Mouse (Mus musculus): ENCODE measurements at regions not wholly inside any gene's neighbourhood (a gene's known extent, or its start where the extent isn't known, plus 50 kb on each side); places are given as distances from the start of the nearest gene placed in this dataset.
"Not testable (repeated sequence)": the region's sequence is repeated elsewhere in the genome, so short reads cannot be mapped to it uniquely, and the experiment has no call there.

DNA sequence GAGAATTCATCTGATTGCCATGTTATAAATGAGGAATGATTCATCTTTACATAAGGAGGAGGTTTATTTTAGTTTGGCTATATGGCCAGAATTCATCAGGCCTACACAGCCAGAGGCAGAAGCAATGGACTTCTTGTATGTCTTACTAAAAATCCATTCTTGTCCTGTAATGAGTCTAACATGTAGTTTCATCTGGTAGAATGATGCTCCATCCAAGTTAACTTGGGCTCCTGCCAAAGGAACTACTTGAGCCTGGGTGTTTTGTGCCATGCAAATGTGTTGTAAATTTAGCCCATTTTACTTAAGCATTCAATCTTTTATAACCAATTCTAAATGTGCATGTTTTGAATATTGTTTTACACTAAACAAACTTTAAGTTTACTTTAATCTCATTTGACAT lies 462.9 kb upstream of the Pom121l12 start:
- no peak for TF ChIP-seq HCFC1 (IDR thresholded peaks at IDR 0.05; ENCODE audit: borderline replicate concordance, insufficient read depth, low read length)
- TF ChIP-seq CHD2 (IDR thresholded peaks at IDR 0.05; ENCODE audit: low read depth, low read length), result no peak
- no peak for TF ChIP-seq MAFK (IDR thresholded peaks at IDR 0.05; ENCODE audit: insufficient read depth, low read depth, low read length)
- TF ChIP-seq ZC3H11A (IDR thresholded peaks at IDR 0.05; ENCODE audit: borderline replicate concordance, low read depth, low read length), result no peak
- TF ChIP-seq ZNF384 (IDR thresholded peaks at IDR 0.05; ENCODE audit: low read depth, low read length), result no peak
- in situ Hi-C loops (cut with MboI; ENCODE audit: low sequenced_read_pairs in 2 of 2, unreplicated experiment in 2 of 2), result no loop called here
- H3K4me1 ChIP-seq (ENCODE audit: control insufficient read depth in 2 of 2, insufficient read depth in 2 of 2, low read length in 2 of 2, poor library complexity in 1 of 2), result no peaks in the 10 kb centered on the region
- H3K36me3 ChIP-seq (ENCODE audit: control insufficient read depth, insufficient read depth, low read length, poor library complexity, severe bottlenecking), result no peaks in the 10 kb centered on the region
- H3K27ac ChIP-seq (ENCODE audit: insufficient read depth, low read depth, low read length, poor library complexity, severe bottlenecking), result no peak overlapping the region
- H3K9me3 ChIP-seq (ENCODE audit: control insufficient read depth, insufficient read depth, low read depth, low read length), result no peaks in the 10 kb centered on the region
- DNase-seq (ENCODE audit: low read depth, low spot score), result no peak
- no peak overlapping the region for H3K4me3 ChIP-seq (ENCODE audit: insufficient read depth in 1 of 2, low read depth in 1 of 2, low read length in 2 of 2, poor library complexity in 1 of 2, severe bottlenecking in 1 of 2)
- no peak overlapping the region for H3K9ac ChIP-seq (ENCODE audit: insufficient read depth, low read depth, low read length, poor library complexity, severe bottlenecking)

DNA sequence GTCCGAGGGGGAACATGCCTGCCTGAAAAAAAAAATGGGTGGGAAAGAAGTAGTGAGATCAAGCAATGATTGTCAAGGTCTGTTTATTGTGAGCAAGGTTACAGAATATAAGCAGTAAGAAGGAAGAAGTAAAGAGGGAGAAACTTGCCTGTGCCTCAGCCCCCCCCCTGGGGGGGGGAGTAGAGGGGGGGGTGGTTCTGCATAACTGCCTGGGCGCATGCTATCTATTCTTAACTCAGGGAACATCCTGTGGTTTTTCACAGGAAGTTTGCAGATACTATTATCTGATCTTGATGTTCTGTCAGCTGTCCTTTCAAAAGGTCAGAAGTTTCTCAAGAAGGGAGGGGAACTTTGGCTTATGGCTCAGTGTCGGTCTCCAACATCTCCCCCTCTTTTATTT lies 456.7 kb upstream of the Pom121l12 start:
- H3K36me3 ChIP-seq (ENCODE audit: control insufficient read depth, insufficient read depth, low read length, poor library complexity, severe bottlenecking); H3K27ac ChIP-seq (ENCODE audit: insufficient read depth, low read depth, low read length, poor library complexity, severe bottlenecking); DNase-seq (ENCODE audit: low read depth, low spot score); H3K4me1 ChIP-seq (ENCODE audit: control insufficient read depth in 2 of 2, insufficient read depth in 2 of 2, low read length in 2 of 2, poor library complexity in 1 of 2); H3K9ac ChIP-seq (ENCODE audit: insufficient read depth, low read depth, low read length, poor library complexity, severe bottlenecking); in situ Hi-C loops (cut with MboI; ENCODE audit: low sequenced_read_pairs in 2 of 2, unreplicated experiment in 2 of 2); H3K9me3 ChIP-seq (ENCODE audit: control insufficient read depth, insufficient read depth, low read depth, low read length); H3K4me3 ChIP-seq (ENCODE audit: insufficient read depth in 1 of 2, low read depth in 1 of 2, low read length in 2 of 2, poor library complexity in 1 of 2, severe bottlenecking in 1 of 2): not testable (repeated sequence)

DNA sequence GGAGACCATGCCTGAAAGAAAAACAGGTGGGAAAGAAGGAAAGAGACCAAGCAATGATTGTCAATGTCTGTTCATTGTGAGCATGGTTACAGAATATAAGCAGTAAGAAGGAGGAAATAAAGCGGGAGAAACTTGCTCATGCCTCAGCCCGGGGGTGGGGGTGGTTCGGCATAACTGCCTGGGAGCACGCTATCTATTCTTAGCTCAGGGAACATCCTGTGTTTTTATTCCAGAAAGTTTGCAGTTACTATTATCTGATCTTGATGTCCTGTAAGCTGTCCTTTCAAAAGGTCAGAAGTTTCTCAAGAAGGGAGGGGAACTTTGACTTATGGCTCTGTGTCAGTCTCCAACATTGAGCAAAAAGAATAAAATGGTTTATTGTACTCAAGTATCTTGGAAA lies 451.4 kb upstream of the Pom121l12 start:
- no peak overlapping the region for H3K27ac ChIP-seq (ENCODE audit: insufficient read depth, low read depth, low read length, poor library complexity, severe bottlenecking)
- no peak overlapping the region for H3K4me3 ChIP-seq (ENCODE audit: insufficient read depth in 1 of 2, low read depth in 1 of 2, low read length in 2 of 2, poor library complexity in 1 of 2, severe bottlenecking in 1 of 2)
- no peak overlapping the region for H3K9ac ChIP-seq (ENCODE audit: insufficient read depth, low read depth, low read length, poor library complexity, severe bottlenecking)
- H3K4me1 ChIP-seq (ENCODE audit: control insufficient read depth in 2 of 2, insufficient read depth in 2 of 2, low read length in 2 of 2, poor library complexity in 1 of 2), result no peaks in the 10 kb centered on the region
- in situ Hi-C loops (cut with MboI; ENCODE audit: low sequenced_read_pairs in 2 of 2, unreplicated experiment in 2 of 2), result no loop called here
- no peaks in the 10 kb centered on the region for H3K36me3 ChIP-seq (ENCODE audit: control insufficient read depth, insufficient read depth, low read length, poor library complexity, severe bottlenecking)
- no peaks in the 10 kb centered on the region for H3K9me3 ChIP-seq (ENCODE audit: control insufficient read depth, insufficient read depth, low read depth, low read length)
- no peak for DNase-seq (ENCODE audit: low read depth, low spot score)
- no peak for TF ChIP-seq HCFC1 (IDR thresholded peaks at IDR 0.05; ENCODE audit: borderline replicate concordance, insufficient read depth, low read length)
- no peak for TF ChIP-seq MAFK (IDR thresholded peaks at IDR 0.05; ENCODE audit: insufficient read depth, low read depth, low read length)
- TF ChIP-seq CHD2 (IDR thresholded peaks at IDR 0.05; ENCODE audit: low read depth, low read length), result no peak
- no peak for TF ChIP-seq ZNF384 (IDR thresholded peaks at IDR 0.05; ENCODE audit: low read depth, low read length)
- TF ChIP-seq ZC3H11A (IDR thresholded peaks at IDR 0.05; ENCODE audit: borderline replicate concordance, low read depth, low read length), result no peak

DNA sequence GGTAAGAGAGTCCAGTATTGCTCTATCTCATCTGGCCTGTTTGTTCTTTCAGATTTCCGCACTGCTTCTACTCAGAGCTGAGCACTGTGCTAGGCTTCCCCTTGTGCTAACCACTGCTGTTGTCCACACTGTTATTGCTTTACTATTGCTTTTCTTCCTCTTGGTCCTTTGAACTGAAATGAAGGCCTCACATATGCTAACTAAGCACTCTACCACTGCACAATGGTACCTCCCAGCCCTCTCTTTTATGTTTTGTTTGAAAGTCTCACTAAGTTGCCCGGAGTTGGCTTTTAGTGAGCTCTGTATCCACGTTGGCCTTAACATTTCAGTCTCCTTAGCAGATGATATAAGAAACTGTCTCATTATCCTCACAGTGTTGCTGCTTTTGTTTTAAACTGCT lies 439.7 kb upstream of the Pom121l12 start:
- no peaks in the 10 kb centered on the region for H3K9me3 ChIP-seq (ENCODE audit: control insufficient read depth, insufficient read depth, low read depth, low read length)
- TF ChIP-seq CHD2 (IDR thresholded peaks at IDR 0.05; ENCODE audit: low read depth, low read length), result no peak
- TF ChIP-seq ZNF384 (IDR thresholded peaks at IDR 0.05; ENCODE audit: low read depth, low read length), result no peak
- no peak for TF ChIP-seq ZC3H11A (IDR thresholded peaks at IDR 0.05; ENCODE audit: borderline replicate concordance, low read depth, low read length)
- no peak for TF ChIP-seq HCFC1 (IDR thresholded peaks at IDR 0.05; ENCODE audit: borderline replicate concordance, insufficient read depth, low read length)
- TF ChIP-seq MAFK (IDR thresholded peaks at IDR 0.05; ENCODE audit: insufficient read depth, low read depth, low read length), result no peak
- no peaks in the 10 kb centered on the region for H3K4me1 ChIP-seq (ENCODE audit: control insufficient read depth in 2 of 2, insufficient read depth in 2 of 2, low read length in 2 of 2, poor library complexity in 1 of 2)
- no peaks in the 10 kb centered on the region for H3K36me3 ChIP-seq (ENCODE audit: control insufficient read depth, insufficient read depth, low read length, poor library complexity, severe bottlenecking)
- no peak overlapping the region for H3K27ac ChIP-seq (ENCODE audit: insufficient read depth, low read depth, low read length, poor library complexity, severe bottlenecking)
- H3K4me3 ChIP-seq (ENCODE audit: insufficient read depth in 1 of 2, low read depth in 1 of 2, low read length in 2 of 2, poor library complexity in 1 of 2, severe bottlenecking in 1 of 2), result no peak overlapping the region
- no peak overlapping the region for H3K9ac ChIP-seq (ENCODE audit: insufficient read depth, low read depth, low read length, poor library complexity, severe bottlenecking)
- in situ Hi-C loops (cut with MboI; ENCODE audit: low sequenced_read_pairs in 2 of 2, unreplicated experiment in 2 of 2), result no loop called here
- DNase-seq (ENCODE audit: low read depth, low spot score), result peak; percentile 47

DNA sequence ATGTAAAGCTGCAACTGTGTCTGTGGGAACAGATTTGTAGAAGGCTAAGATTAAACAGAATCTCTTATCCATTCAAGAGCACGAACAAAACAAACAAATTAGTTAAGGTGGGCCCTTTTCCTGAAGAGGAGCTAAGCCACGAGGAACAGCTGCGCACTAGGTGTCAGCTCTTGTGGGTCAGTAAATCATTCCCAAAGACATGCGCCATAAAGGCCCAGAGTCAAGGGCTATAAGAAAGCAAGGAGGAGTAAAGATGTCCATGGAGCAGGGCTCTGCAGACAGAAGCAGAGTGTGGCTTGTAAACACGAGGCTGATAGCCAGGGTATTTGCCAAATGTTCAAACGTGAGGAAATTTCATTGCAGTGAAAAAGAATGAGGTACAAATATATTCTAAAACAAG lies 429.6 kb upstream of the Pom121l12 start:
- Histone ChIP-seq H3K4me3 (ENCODE audit: insufficient read depth in 1 of 2, low read depth in 1 of 2, low read length in 2 of 2, poor library complexity in 1 of 2, severe bottlenecking in 1 of 2) (no peak overlapping the region), H3K9ac (ENCODE audit: insufficient read depth, low read depth, low read length, poor library complexity, severe bottlenecking) (no peak overlapping the region), H3K36me3 (ENCODE audit: control insufficient read depth, insufficient read depth, low read length, poor library complexity, severe bottlenecking) (no peaks in the 10 kb centered on the region), H3K4me1 (ENCODE audit: control insufficient read depth in 2 of 2, insufficient read depth in 2 of 2, low read length in 2 of 2, poor library complexity in 1 of 2) (no peaks in the 10 kb centered on the region; a peak in 1 of 4 replicates), H3K27ac (ENCODE audit: insufficient read depth, low read depth, low read length, poor library complexity, severe bottlenecking) (no peak overlapping the region), H3K9me3 (ENCODE audit: control insufficient read depth, insufficient read depth, low read depth, low read length) (no peaks in the 10 kb centered on the region)
- no peak for TF ChIP-seq MAFK (IDR thresholded peaks at IDR 0.05; ENCODE audit: insufficient read depth, low read depth, low read length)
- in situ Hi-C loops (cut with MboI; ENCODE audit: low sequenced_read_pairs in 2 of 2, unreplicated experiment in 2 of 2), result no loop called here
- no peak for DNase-seq (ENCODE audit: low read depth, low spot score)

Measured in ES-E14 (cell line).